Mouse (Mus musculus) spleen, adult 2 months (tissue): Measurements from ENCODE around the gene Coil. TPM values are rescaled to one million over a fixed set of nuclear protein-coding genes. Genes with fewer than 3 reads are reported as not detected.
A peak's percentile ranks its signal among the peaks of the same experiment; 100 is the strongest.
"Not testable (repeated sequence)": the region's sequence is repeated elsewhere in the genome, so short reads cannot be mapped to it uniquely, and the experiment has no call there.

Source experiments
- DNase-seq, 2 experiments: peaks; one replicate each; pipeline versions ENCODE4 v3.0.0 to v3.0.0-alpha.2; 2012 to 2021; ENCODE audit warnings: low spot score in 2 of 2, low read depth in 1 of 2
- H3K27ac ChIP-seq: fragments of 200-500 bp; 2 replicates; pipeline ENCODE4 v1.5.1; 2012; ENCODE audit warnings: low read length, inconsistent platforms; ENCODE audit not compliant: insufficient read depth
- H3K27me3 ChIP-seq: fragments of 200-500 bp; 2 replicates; pipeline ENCODE4 v1.6.1; 2012; ENCODE audit warnings: mild to moderate bottlenecking, moderate library complexity, low read length, inconsistent platforms; ENCODE audit not compliant: control insufficient read depth, insufficient read depth
- H3K36me3 ChIP-seq: fragments of 200-500 bp; 2 replicates; pipeline ENCODE4 v1.6.1; 2012; ENCODE audit warnings: mild to moderate bottlenecking, low read length, inconsistent platforms; ENCODE audit not compliant: control insufficient read depth, insufficient read depth
- H3K4me1 ChIP-seq: fragments of 200-500 bp; 2 replicates; pipeline ENCODE4 v1.6.1; 2011; ENCODE audit warnings: inconsistent platforms; ENCODE audit not compliant: control insufficient read depth, insufficient read depth, insufficient read length
- H3K4me3 ChIP-seq: fragments of 200-500 bp; 2 replicates; pipeline ENCODE4 v1.5.1; 2011; ENCODE audit warnings: mild to moderate bottlenecking, inconsistent platforms; ENCODE audit not compliant: insufficient read depth, insufficient read length; ENCODE audit errors: extremely low read depth
- CTCF ChIP-seq: fragments of 200-500 bp; IDR thresholded peaks from 2 replicates; pipeline ENCODE4 v1.5.1; 2011; ENCODE audit warnings: mild to moderate bottlenecking, inconsistent platforms; ENCODE audit not compliant: insufficient read depth, insufficient read length, insufficient replicate concordance; ENCODE audit errors: extremely low read depth
- POLR2A ChIP-seq: fragments of 200-500 bp; IDR thresholded peaks from 2 replicates; pipeline ENCODE4 v1.6.1; 2011; ENCODE audit warnings: low read depth, low read length, inconsistent platforms
- WGBS: fragments of 180-500 bp; shearing (Covaris S2); methylation state at CpG from one replicate; pipeline ENCODE4 v1.1.7; 2018; 5-methylcytosine and 5-hydroxymethylcytosine counted together
- polyA plus RNA-seq: library from polyadenylated mRNA; depleted of rRNA; stranded (reverse); fragments of >200 nt; gene quantifications from 2 replicates; pipeline ENCODE4 v1.2.3, GENCODE M21; 2012

Coil gene
- polyA plus RNA-seq, 1 experiment, result 4.0 TPM

GRCm38 (mm10) chr11:88996427-88996826 is 26.4 kb downstream of the Coil start:
- DNase-seq, result no peak
- H3K27ac ChIP-seq, result no peak overlapping the region
- H3K4me1 ChIP-seq, result peaks cover 7% of the 10 kb centered on the region; the same call in 1 of the 2 replicates
- TF ChIP-seq CTCF, result no peak
- TF ChIP-seq POLR2A, result no peak
- 62% methylated on average over 7 of the region's 7 CpGs for WGBS
- H3K4me3 ChIP-seq, result no peak overlapping the region
- no peaks in the 10 kb centered on the region for H3K27me3 ChIP-seq
- no peaks in the 10 kb centered on the region for H3K36me3 ChIP-seq

DNA sequence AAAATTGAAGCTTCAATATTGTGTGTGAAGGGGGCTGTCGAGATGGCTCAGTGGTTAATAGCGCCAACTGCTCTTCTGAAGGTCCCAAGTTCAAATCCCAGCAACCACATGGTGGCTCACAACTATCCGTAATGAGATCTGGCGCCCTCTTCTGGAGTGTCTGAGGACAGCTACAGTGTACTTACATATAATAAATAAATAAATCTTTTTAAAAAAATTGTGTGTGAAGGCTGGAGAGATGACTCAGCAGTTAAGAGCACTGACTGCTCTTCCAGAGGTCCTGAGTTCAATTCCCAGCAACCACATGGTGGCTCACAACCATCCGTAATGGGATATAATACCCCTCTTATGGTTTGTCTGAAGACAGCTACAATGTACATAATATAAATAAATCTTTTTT is 27.3 kb downstream of the Coil start:
- DNase-seq, result not testable (repeated sequence)
- 78% methylated on average over 5 of the region's 5 CpGs for WGBS

DNA sequence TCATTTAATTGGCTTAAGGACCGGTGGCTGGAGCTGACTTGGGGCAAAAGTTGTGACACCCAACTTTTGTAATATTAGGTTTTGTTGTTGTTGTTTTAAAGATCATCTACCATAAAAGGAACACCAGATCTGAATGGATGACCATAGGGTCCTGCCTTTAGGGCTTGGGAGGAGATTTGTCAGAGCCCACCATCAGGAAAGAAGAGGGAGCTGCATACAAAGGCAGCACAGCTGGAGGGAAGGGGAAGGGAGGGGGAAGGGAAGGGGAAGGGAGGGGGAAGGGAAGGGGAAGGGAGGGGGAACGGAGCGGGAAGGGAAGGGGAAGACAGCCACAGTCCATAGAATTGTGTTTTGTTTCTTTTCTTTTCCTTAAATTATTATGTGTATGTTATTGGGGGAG is 28.4 kb downstream of the Coil start:
- Histone ChIP-seq H3K36me3 (no peaks in the 10 kb centered on the region), H3K27ac (no peak overlapping the region), H3K4me1 (peaks cover 23% of the 10 kb centered on the region; the same call in 1 of the 2 replicates), H3K27me3 (no peaks in the 10 kb centered on the region), H3K4me3 (no peak overlapping the region)
- DNase-seq, result no peak
- TF ChIP-seq POLR2A, result no peak
- TF ChIP-seq CTCF, result no peak
- WGBS, result 33% methylated on average over 3 of the region's 3 CpGs

More for the DNA sequence above, 27.3 kb downstream of the Coil start:
- not testable (repeated sequence) for H3K36me3 ChIP-seq, H3K4me3 ChIP-seq, H3K27me3 ChIP-seq, H3K27ac ChIP-seq
- peaks cover 13% of the 10 kb centered on the region; the same call in 1 of the 2 replicates for H3K4me1 ChIP-seq

- Histone ChIP-seq H3K36me3 (peaks cover 2% of the 10 kb centered on the region; the same call in 1 of the 2 replicates), H3K4me1 (peaks cover 29% of the 10 kb centered on the region; the same call in 1 of the 2 replicates), H3K4me3 (peak within 1 kb of the TSS; percentile 91), H3K27me3 (no peaks in the 10 kb centered on the region), H3K27ac (peak within 1 kb of the TSS; percentile 94)
- TF ChIP-seq POLR2A (peak; percentile 98), CTCF (no peak)
- 1% methylated on average over 48 of the region's 48 CpGs for WGBS
- peak; percentile 94 to 98 for DNase-seq
Observed at GRCm38 (mm10) chr11:88998974-88999722, 29.1 kb downstream of the Coil start, which contains the start of gene Trim25. Trim25 (plus strand) TSS chr11:88999376.

DNA sequence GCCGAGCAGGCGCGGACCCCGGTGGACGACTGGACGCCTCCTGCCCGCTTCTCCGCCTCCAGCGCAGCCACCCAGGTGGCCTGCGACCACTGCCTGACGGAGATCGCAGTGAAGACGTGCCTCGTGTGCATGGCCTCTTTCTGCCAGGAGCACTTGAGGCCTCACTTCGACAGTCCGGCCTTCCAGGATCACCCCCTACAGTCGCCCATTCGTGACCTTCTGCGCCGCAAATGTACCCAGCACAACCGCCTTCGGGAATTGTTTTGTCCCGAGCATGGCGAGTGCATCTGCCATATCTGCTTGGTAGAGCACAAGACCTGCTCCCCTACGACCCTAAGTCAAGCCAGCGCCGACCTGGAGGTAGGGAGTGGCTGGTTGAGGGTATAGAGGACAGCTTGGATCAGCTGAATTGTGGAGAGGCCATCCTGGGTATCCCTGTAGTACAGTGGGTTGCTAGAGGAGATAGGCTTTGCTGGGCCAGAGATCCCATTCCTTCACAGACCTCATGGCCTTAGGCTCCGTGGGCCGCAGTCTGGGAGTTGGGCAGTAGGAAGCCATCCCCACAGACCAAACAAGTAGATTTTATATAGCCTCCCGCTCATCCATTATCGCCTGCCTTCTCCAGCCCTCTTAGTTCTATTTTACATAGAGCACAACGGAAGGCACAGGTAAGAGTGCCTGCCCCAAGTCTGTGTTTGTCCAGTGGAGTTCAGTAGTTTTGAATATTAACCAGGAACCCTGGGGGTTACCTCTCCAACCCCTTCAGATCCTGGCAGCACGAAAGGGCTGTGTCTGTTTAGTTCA is 29.9 kb downstream of the Coil start:
- 1% methylated on average over 33 of the region's 33 CpGs for WGBS
- H3K36me3 ChIP-seq, result peaks cover 5% of the 10 kb centered on the region
- peak overlapping the region; percentile 94 for H3K27ac ChIP-seq
- H3K4me3 ChIP-seq, result peak overlapping the region; percentile 91
- H3K27me3 ChIP-seq, result no peaks in the 10 kb centered on the region
- peak in 1 of 2 experiments; percentile 17 for DNase-seq
- TF ChIP-seq POLR2A, result no peak
- TF ChIP-seq CTCF, result no peak
- peaks cover 29% of the 10 kb centered on the region; the same call in 1 of the 2 replicates for H3K4me1 ChIP-seq

DNA sequence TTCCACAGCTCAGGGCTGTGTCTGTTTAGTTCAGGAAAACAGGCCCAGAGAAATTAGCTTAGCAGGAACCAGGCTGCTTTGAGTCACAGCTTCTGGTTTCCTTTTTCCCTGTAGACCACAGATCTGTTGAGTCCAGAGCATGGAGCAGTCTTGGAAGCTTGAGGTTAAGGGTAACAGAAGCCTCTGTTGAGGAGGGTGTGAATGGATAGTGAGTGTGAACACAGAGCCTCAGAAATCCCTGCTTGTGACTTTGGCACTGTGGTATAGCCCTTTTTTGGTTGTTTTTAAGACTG is 30.4 kb downstream of the Coil start:
- H3K36me3 ChIP-seq, result peaks cover 9% of the 10 kb centered on the region
- no peak for DNase-seq
- H3K27me3 ChIP-seq, result no peaks in the 10 kb centered on the region
- TF ChIP-seq POLR2A, result no peak
- no peak for TF ChIP-seq CTCF
- H3K4me3 ChIP-seq, result peak overlapping the region; percentile 91
- peak overlapping the region; percentile 94; the same call in 1 of the 2 replicates for H3K27ac ChIP-seq
- H3K4me1 ChIP-seq, result peaks cover 29% of the 10 kb centered on the region; the same call in 1 of the 2 replicates

DNA sequence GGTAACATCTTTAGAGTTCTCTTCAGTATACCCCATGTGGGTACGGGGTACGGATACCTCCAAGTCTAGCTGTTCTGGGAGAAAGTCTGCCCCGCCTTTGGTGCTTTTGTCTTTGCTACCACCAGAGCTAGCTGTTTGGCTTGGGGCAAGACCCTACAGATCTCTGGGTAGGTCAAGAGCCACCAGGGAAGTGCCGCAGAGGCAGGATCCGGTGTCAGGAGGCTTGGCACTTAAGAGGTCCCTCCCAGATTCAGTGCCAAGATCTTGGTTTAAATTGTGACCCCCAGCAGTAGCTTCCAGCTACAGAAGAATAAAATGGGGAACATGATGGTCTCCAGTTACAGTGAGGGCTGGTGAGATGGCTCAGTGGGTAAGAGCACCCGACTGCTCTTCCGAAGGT is 31.5 kb downstream of the Coil start:
- no peak for TF ChIP-seq CTCF
- peak overlapping the region; percentile 39; the same call in 1 of the 2 replicates for H3K4me3 ChIP-seq
- no peaks in the 10 kb centered on the region for H3K27me3 ChIP-seq
- 71% methylated on average over 7 of the region's 7 CpGs for WGBS
- H3K4me1 ChIP-seq, result peaks cover 29% of the 10 kb centered on the region; the same call in 1 of the 2 replicates
- H3K27ac ChIP-seq, result peak overlapping the region; percentile 44; the same call in 1 of the 2 replicates
- DNase-seq, result no peak
- H3K36me3 ChIP-seq, result peaks cover 13% of the 10 kb centered on the region
